Mouse (Mus musculus): Measurements from ENCODE around the gene Rbl1. TPM values are rescaled to one million over a fixed set of nuclear protein-coding genes. Genes with fewer than 3 reads are reported as not detected.
A peak's percentile ranks its signal among the peaks of the same experiment; 100 is the strongest.

The Rbl1 gene
- polyA plus RNA-seq, 2 experiments = 14.4 to 19.8 TPM

- Histone ChIP-seq H3K4me2 (ENCODE audit: low read depth) (no peak overlapping the region), H3K9me3 (ENCODE audit: control insufficient read depth, low read length) (no peaks in the 10 kb centered on the region), H3K9ac (replicated peaks) (no peak overlapping the region), H3K27me3 (ENCODE audit: control insufficient read depth, insufficient read depth, low read length) (no peaks in the 10 kb centered on the region), H3K4me3 (ENCODE audit: insufficient read depth in 1 of 2, low read depth in 2 of 2, low read length in 2 of 2) (no peak overlapping the region), H3K4me1 (replicated peaks; ENCODE audit: control insufficient read depth in 2 of 2, insufficient read depth in 2 of 2, low read length in 1 of 2) (peaks cover 5 to 22% of the 10 kb centered on the region in 2 experiments), H3K36me3 (replicated peaks; ENCODE audit: control insufficient read depth, insufficient read depth, low read depth) (no peaks in the 10 kb centered on the region), H3K27ac (no peak overlapping the region)
- WGBS (ENCODE audit: insufficient replicate concordance) = 35% methylated on average over 9 of the region's 9 CpGs
- TF ChIP-seq CTCF (IDR thresholded peaks at IDR 0.05; ENCODE audit: low read depth) = no peak
- TF ChIP-seq EP300 (IDR thresholded peaks at IDR 0.05; ENCODE audit: low read depth) = no peak
- no peak for DNase-seq (ENCODE audit: low read depth in 3 of 3, low spot score in 3 of 3)
- no peak for ATAC-seq (ENCODE audit: insufficient read depth)
These were observed 66.2 kb downstream of the Rbl1 start for GRCm38 (mm10) chr2:157137959-157138731.

- ATAC-seq (ENCODE audit: insufficient read depth) = no peak
- Histone ChIP-seq H3K4me2 (ENCODE audit: low read depth) (no peak overlapping the region), H3K9ac (replicated peaks) (no peak overlapping the region), H3K27ac (no peak overlapping the region), H3K9me3 (ENCODE audit: control insufficient read depth, low read length) (no peaks in the 10 kb centered on the region), H3K27me3 (ENCODE audit: control insufficient read depth, insufficient read depth, low read length) (no peaks in the 10 kb centered on the region), H3K4me1 (replicated peaks; ENCODE audit: control insufficient read depth in 2 of 2, insufficient read depth in 2 of 2, low read length in 1 of 2) (peaks cover 10 to 32% of the 10 kb centered on the region in 2 experiments), H3K36me3 (replicated peaks; ENCODE audit: control insufficient read depth, insufficient read depth, low read depth) (no peaks in the 10 kb centered on the region), H3K4me3 (ENCODE audit: insufficient read depth in 1 of 2, low read depth in 2 of 2, low read length in 2 of 2) (no peak overlapping the region)
- 51% methylated on average over 2 of the region's 2 CpGs for WGBS (ENCODE audit: insufficient replicate concordance)
- no peak for DNase-seq (ENCODE audit: low read depth in 3 of 3, low spot score in 3 of 3)
- no peak for TF ChIP-seq CTCF (IDR thresholded peaks at IDR 0.05; ENCODE audit: low read depth)
- no peak for TF ChIP-seq EP300 (IDR thresholded peaks at IDR 0.05; ENCODE audit: low read depth)
These were observed 67.7 kb downstream of the Rbl1 start for GRCm38 (mm10) chr2:157136646-157137045.

- no peak for TF ChIP-seq CTCF (IDR thresholded peaks at IDR 0.05; ENCODE audit: low read depth)
- TF ChIP-seq EP300 (IDR thresholded peaks at IDR 0.05; ENCODE audit: low read depth) = no peak
- 81% methylated on average over 4 of the region's 4 CpGs for WGBS (ENCODE audit: insufficient replicate concordance)
- H3K27me3 ChIP-seq (ENCODE audit: control insufficient read depth, insufficient read depth, low read length) = no peaks in the 10 kb centered on the region
- ATAC-seq (ENCODE audit: insufficient read depth) (no peak), DNase-seq (ENCODE audit: low read depth in 3 of 3, low spot score in 3 of 3) (no peak)
- H3K9me3 ChIP-seq (ENCODE audit: control insufficient read depth, low read length) = no peaks in the 10 kb centered on the region
- no peak overlapping the region for H3K9ac ChIP-seq (replicated peaks)
- peaks cover 10 to 32% of the 10 kb centered on the region in 2 experiments for H3K4me1 ChIP-seq (replicated peaks; ENCODE audit: control insufficient read depth in 2 of 2, insufficient read depth in 2 of 2, low read length in 1 of 2)
- no peak overlapping the region for H3K27ac ChIP-seq
- no peak overlapping the region for H3K4me2 ChIP-seq (ENCODE audit: low read depth)
- no peaks in the 10 kb centered on the region for H3K36me3 ChIP-seq (replicated peaks; ENCODE audit: control insufficient read depth, insufficient read depth, low read depth)
- H3K4me3 ChIP-seq (ENCODE audit: insufficient read depth in 1 of 2, low read depth in 2 of 2, low read length in 2 of 2) = no peak overlapping the region
These were observed 68.2 kb downstream of the Rbl1 start for GRCm38 (mm10) chr2:157136176-157136575.

GRCm38 (mm10) chr2:157135529-157136120, 68.7 kb downstream of the Rbl1 start:
- Histone ChIP-seq H3K4me1 (replicated peaks; ENCODE audit: control insufficient read depth in 2 of 2, insufficient read depth in 2 of 2, low read length in 1 of 2) (peaks cover 10 to 35% of the 10 kb centered on the region in 2 experiments), H3K9ac (replicated peaks) (peak overlapping the region; percentile 53), H3K9me3 (ENCODE audit: control insufficient read depth, low read length) (no peaks in the 10 kb centered on the region), H3K36me3 (replicated peaks; ENCODE audit: control insufficient read depth, insufficient read depth, low read depth) (no peaks in the 10 kb centered on the region), H3K27me3 (ENCODE audit: control insufficient read depth, insufficient read depth, low read length) (no peaks in the 10 kb centered on the region), H3K4me2 (ENCODE audit: low read depth) (peak overlapping the region; percentile 94), H3K27ac (peak overlapping the region; percentile 84), H3K4me3 (ENCODE audit: insufficient read depth in 1 of 2, low read depth in 2 of 2, low read length in 2 of 2) (peak overlapping the region in 1 of 2 experiments; percentile 89; a peak in 2 of 4 replicates)
- no peak for TF ChIP-seq CTCF (IDR thresholded peaks at IDR 0.05; ENCODE audit: low read depth)
- no peak for TF ChIP-seq EP300 (IDR thresholded peaks at IDR 0.05; ENCODE audit: low read depth)
- no peak for DNase-seq (ENCODE audit: low read depth in 3 of 3, low spot score in 3 of 3)
- WGBS (ENCODE audit: insufficient replicate concordance) = 77% methylated on average over 10 of the region's 10 CpGs
- no peak for ATAC-seq (ENCODE audit: insufficient read depth)

- ATAC-seq (ENCODE audit: insufficient read depth) (peak; percentile 96), DNase-seq (ENCODE audit: low read depth in 3 of 3, low spot score in 3 of 3) (peak; percentile 94 to 97 (median 96))
- Histone ChIP-seq H3K9ac (replicated peaks) (peak within 1 kb of the TSS; percentile 91), H3K27me3 (ENCODE audit: control insufficient read depth, insufficient read depth, low read length) (no peaks in the 10 kb centered on the region), H3K9me3 (ENCODE audit: control insufficient read depth, low read length) (no peaks in the 10 kb centered on the region), H3K4me2 (ENCODE audit: low read depth) (peak within 1 kb of the TSS; percentile 94), H3K36me3 (replicated peaks; ENCODE audit: control insufficient read depth, insufficient read depth, low read depth) (no peaks in the 10 kb centered on the region), H3K27ac (peak within 1 kb of the TSS; percentile 84), H3K4me3 (ENCODE audit: insufficient read depth in 1 of 2, low read depth in 2 of 2, low read length in 2 of 2) (peak within 1 kb of the TSS; percentile 75 to 89), H3K4me1 (replicated peaks; ENCODE audit: control insufficient read depth in 2 of 2, insufficient read depth in 2 of 2, low read length in 1 of 2) (peaks cover 10 to 38% of the 10 kb centered on the region in 2 experiments)
- TF ChIP-seq CTCF (IDR thresholded peaks at IDR 0.05; ENCODE audit: low read depth) (no peak), EP300 (IDR thresholded peaks at IDR 0.05; ENCODE audit: low read depth) (no peak)
- WGBS (ENCODE audit: insufficient replicate concordance) = 0% methylated on average over 32 of the region's 32 CpGs
These were observed 69.3 kb downstream of the Rbl1 start, which contains the start of gene Samhd1 for GRCm38 (mm10) chr2:157135014-157135413. Gene Samhd1 (minus strand): TSS chr2:157135265.

Data from liver, embryonic 14.5 days (tissue).